Mouse (Mus musculus) forebrain, embryonic 14.5 days (tissue): Measurements from ENCODE around the gene Gm4981. TPM values are rescaled to one million over a fixed set of nuclear protein-coding genes. Genes with fewer than 3 reads are reported as not detected.
"Not testable (repeated sequence)": the region's sequence is repeated elsewhere in the genome, so short reads cannot be mapped to it uniquely, and the experiment has no call there.

Experiments
- ATAC-seq: fragments of 200-750 bp; cut with Nextera tagmentation; 2 replicates; pipeline ENCODE4 v1.8.0; 2017; ENCODE audit warnings: mild to moderate bottlenecking, moderate library complexity
- DNase-seq: peaks from one replicate; pipeline ENCODE4 v3.0.0-alpha.2; 2015; ENCODE audit warnings: low spot score
- H3K27ac ChIP-seq: fragments of 300-500 bp; sonication (generic); 2 replicates; pipeline ENCODE4 v1.5.1; 2014; ENCODE audit warnings: low read depth, mild to moderate bottlenecking, control low read depth, low read length, moderate library complexity
- H3K27me3 ChIP-seq: fragments of 300-500 bp; sonication (generic); replicated peaks from 2 replicates; pipeline ENCODE4 v1.6.1; 2014; ENCODE audit warnings: low read length, control low read depth, mixed read lengths; ENCODE audit not compliant: control insufficient read depth, insufficient read depth
- H3K36me3 ChIP-seq: fragments of 300-500 bp; sonication (generic); 2 replicates; pipeline ENCODE4 v1.6.1; 2014; ENCODE audit warnings: low read length, control low read depth; ENCODE audit not compliant: control insufficient read depth, insufficient read depth
- H3K4me1 ChIP-seq: fragments of 300-500 bp; sonication (generic); 2 replicates; pipeline ENCODE4 v1.6.1; 2014; ENCODE audit warnings: antibody characterized with exemption, low read length, control low read depth; ENCODE audit not compliant: control insufficient read depth, insufficient read depth
- H3K4me2 ChIP-seq: fragments of 300-500 bp; sonication (generic); 2 replicates; pipeline ENCODE4 v1.6.1; 2014; ENCODE audit warnings: mild to moderate bottlenecking, control low read depth, low read length
- H3K4me3 ChIP-seq: fragments of 300-500 bp; sonication (generic); 2 replicates; pipeline ENCODE4 v1.5.1; 2014; ENCODE audit warnings: low read depth, low read length, control low read depth
- H3K9ac ChIP-seq: fragments of 300-500 bp; sonication (generic); 2 replicates; pipeline ENCODE4 v1.6.1; 2014; ENCODE audit warnings: mild to moderate bottlenecking, low read length, control low read depth, moderate library complexity
- H3K9me3 ChIP-seq: fragments of 300-500 bp; sonication (generic); replicated peaks from 2 replicates; pipeline ENCODE4 v1.6.1; 2016; ENCODE audit warnings: low read length, control low read depth, mixed read lengths; ENCODE audit not compliant: control insufficient read depth
- WGBS: fragments of 180-500 bp; shearing (Covaris S2); extraction: QIAGEN DNeasy Blood & Tissue Kit; methylation state at CpG from one replicate; pipeline ENCODE4 v1.1.7; 2014; 5-methylcytosine and 5-hydroxymethylcytosine counted together
- polyA plus RNA-seq: library from polyadenylated mRNA; unstranded; fragments of >200 nt; fragmentation: Nextera tagmentation; extraction: Ambion mirVana; gene quantifications from 2 replicates; pipeline ENCODE4 v1.2.1, GENCODE M21; 2014

Gene Gm4981
- polyA plus RNA-seq, 1 experiment from 2014 or later: not detected

- H3K4me1 ChIP-seq, DNase-seq, H3K9ac ChIP-seq, H3K36me3 ChIP-seq, H3K4me2 ChIP-seq, ATAC-seq, H3K27ac ChIP-seq, H3K4me3 ChIP-seq, H3K27me3 ChIP-seq: not testable (repeated sequence)
- H3K9me3 ChIP-seq: peaks cover 15% of the 10 kb centered on the region
- WGBS: 91% methylated on average over 4 of the region's 4 CpGs
Measured at GRCm38 (mm10) chr10:58234985-58235384, 1.5 kb downstream of the Gm4981 start.

- not testable (repeated sequence) for H3K4me1 ChIP-seq
Measured at GRCm38 (mm10) chr10:58233740-58234121, 2.8 kb downstream of the Gm4981 start.

GRCm38 (mm10) chr10:58233054-58233739 lies 3.3 kb downstream of the Gm4981 start:
- peaks cover 15% of the 10 kb centered on the region for H3K9me3 ChIP-seq
- not testable (repeated sequence) for H3K27me3 ChIP-seq, H3K4me1 ChIP-seq, H3K36me3 ChIP-seq, H3K4me2 ChIP-seq, H3K27ac ChIP-seq, DNase-seq, H3K4me3 ChIP-seq, H3K9ac ChIP-seq
- peak; percentile 26 for ATAC-seq
- 79% methylated on average over 9 of the region's 10 CpGs for WGBS

More at GRCm38 (mm10) chr10:58233740-58234121, 2.8 kb downstream of the Gm4981 start:
- not testable (repeated sequence) for H3K27ac ChIP-seq, H3K9ac ChIP-seq, H3K36me3 ChIP-seq, DNase-seq, H3K4me3 ChIP-seq, H3K27me3 ChIP-seq, H3K4me2 ChIP-seq, ATAC-seq
- H3K9me3 ChIP-seq: peaks cover 15% of the 10 kb centered on the region

GRCm38 (mm10) chr10:58232641-58232969 lies 3.9 kb downstream of the Gm4981 start, which contains the start of gene Duxf3:
TSS of gene Duxf3 (minus strand) at chr10:58232675.
- WGBS: 84% methylated on average over 6 of the region's 8 CpGs

GRCm38 (mm10) chr10:58231779-58232640 lies 4.5 kb downstream of the Gm4981 start:
- H3K36me3 ChIP-seq, H3K4me1 ChIP-seq, H3K27ac ChIP-seq, H3K4me3 ChIP-seq, H3K9ac ChIP-seq, H3K27me3 ChIP-seq, H3K4me2 ChIP-seq: not testable (repeated sequence)
- WGBS: 90% methylated on average over 32 of the region's 35 CpGs
- peaks cover 15% of the 10 kb centered on the region for H3K9me3 ChIP-seq
- ATAC-seq (peak; percentile 79), DNase-seq (peak; percentile 34)

More at GRCm38 (mm10) chr10:58232641-58232969, 3.9 kb downstream of the Gm4981 start, which contains the start of gene Duxf3:
- H3K27me3 ChIP-seq, H3K4me2 ChIP-seq, H3K9ac ChIP-seq, H3K36me3 ChIP-seq, H3K27ac ChIP-seq, H3K4me1 ChIP-seq, DNase-seq, H3K4me3 ChIP-seq: not testable (repeated sequence)
- ATAC-seq: peak; percentile 54
- H3K9me3 ChIP-seq: peaks cover 15% of the 10 kb centered on the region

GRCm38 (mm10) chr10:58231088-58231487 lies 5.4 kb downstream of the Gm4981 start:
- not testable (repeated sequence) for H3K4me1 ChIP-seq, H3K4me3 ChIP-seq, H3K27ac ChIP-seq, H3K27me3 ChIP-seq, H3K9ac ChIP-seq, H3K36me3 ChIP-seq, DNase-seq, H3K4me2 ChIP-seq
- peak; percentile 32 for ATAC-seq
- peaks cover 13% of the 10 kb centered on the region for H3K9me3 ChIP-seq
- 89% methylated on average over 5 of the region's 7 CpGs for WGBS

GRCm38 (mm10) chr10:58230021-58230420 lies 6.5 kb downstream of the Gm4981 start:
- DNase-seq, ATAC-seq, H3K4me3 ChIP-seq, H3K27ac ChIP-seq, H3K4me2 ChIP-seq, H3K4me1 ChIP-seq, H3K36me3 ChIP-seq, H3K27me3 ChIP-seq, H3K9ac ChIP-seq: not testable (repeated sequence)
- peaks cover 13% of the 10 kb centered on the region for H3K9me3 ChIP-seq
- WGBS: 56% methylated on average over 3 of the region's 3 CpGs

GRCm38 (mm10) chr10:58227798-58228197 lies 8.7 kb downstream of the Gm4981 start:
- 86% methylated on average over 2 of the region's 6 CpGs for WGBS
- not testable (repeated sequence) for ATAC-seq, H3K27ac ChIP-seq, H3K36me3 ChIP-seq, H3K4me2 ChIP-seq, H3K27me3 ChIP-seq, H3K9ac ChIP-seq, DNase-seq, H3K4me3 ChIP-seq, H3K4me1 ChIP-seq
- peaks cover 13% of the 10 kb centered on the region for H3K9me3 ChIP-seq

GRCm38 (mm10) chr10:58226357-58226756 lies 10.1 kb downstream of the Gm4981 start:
- H3K4me1 ChIP-seq, H3K36me3 ChIP-seq, H3K4me3 ChIP-seq, H3K9me3 ChIP-seq, H3K27ac ChIP-seq, H3K9ac ChIP-seq, H3K4me2 ChIP-seq, H3K27me3 ChIP-seq, ATAC-seq: not testable (repeated sequence)
- peak; percentile 16 for DNase-seq
- 85% methylated on average over 4 of the region's 4 CpGs for WGBS
